Mouse (Mus musculus): Measurements from ENCODE around the gene Lcn12. TPM values are rescaled to one million over a fixed set of nuclear protein-coding genes. Genes with fewer than 3 reads are reported as not detected.
A peak's percentile ranks its signal among the peaks of the same experiment; 100 is the strongest.

Gene Lcn12
- polyA plus RNA-seq, 1 experiment from 2014 or later, result not detected

GRCm38 (mm10) chr2:25467606-25468303, 26.0 kb downstream of the Lcn12 start:
- Histone ChIP-seq H3K4me1 (peaks cover 7% of the 10 kb centered on the region; the same call in 1 of the 2 replicates), H3K4me3 (no peak overlapping the region), H3K36me3 (no peaks in the 10 kb centered on the region), H3K9ac (no peak overlapping the region), H3K27me3 (replicated peaks) (no peaks in the 10 kb centered on the region), H3K9me3 (no peaks in the 10 kb centered on the region), H3K4me2 (replicated peaks) (no peak overlapping the region), H3K27ac (no peak overlapping the region)
- 79% methylated on average over 14 of the region's 14 CpGs for WGBS
- ATAC-seq (ENCODE audit: low FRiP score, low read depth), result no peak

- no peak overlapping the region for H3K9ac ChIP-seq
- ATAC-seq (ENCODE audit: low FRiP score, low read depth), result no peak
- H3K36me3 ChIP-seq, result no peaks in the 10 kb centered on the region
- no peak overlapping the region for H3K4me2 ChIP-seq (replicated peaks)
- 59% methylated on average over 10 of the region's 10 CpGs for WGBS
- H3K4me3 ChIP-seq, result no peak overlapping the region
- H3K27me3 ChIP-seq (replicated peaks), result no peaks in the 10 kb centered on the region
- no peaks in the 10 kb centered on the region for H3K9me3 ChIP-seq
- H3K4me1 ChIP-seq, result peaks cover 11% of the 10 kb centered on the region; the same call in 1 of the 2 replicates
- no peak overlapping the region for H3K27ac ChIP-seq
Observed at GRCm38 (mm10) chr2:25465816-25466635, 27.7 kb downstream of the Lcn12 start.

- ATAC-seq (ENCODE audit: low FRiP score, low read depth), result no peak
- H3K36me3 ChIP-seq, result no peaks in the 10 kb centered on the region
- no peaks in the 10 kb centered on the region for H3K9me3 ChIP-seq
- no peaks in the 10 kb centered on the region for H3K27me3 ChIP-seq (replicated peaks)
- WGBS, result 87% methylated on average over 2 of the region's 2 CpGs
- no peak overlapping the region for H3K4me2 ChIP-seq (replicated peaks)
- H3K9ac ChIP-seq, result no peak overlapping the region
- H3K27ac ChIP-seq, result no peak overlapping the region
- peaks cover 14% of the 10 kb centered on the region for H3K4me1 ChIP-seq
- no peak overlapping the region for H3K4me3 ChIP-seq
Observed at GRCm38 (mm10) chr2:25465256-25465655, 28.5 kb downstream of the Lcn12 start.

GRCm38 (mm10) chr2:25463630-25464029, 30.1 kb downstream of the Lcn12 start:
- no peak for ATAC-seq (ENCODE audit: low FRiP score, low read depth)
- H3K9ac ChIP-seq, result no peak overlapping the region
- no peaks in the 10 kb centered on the region for H3K27me3 ChIP-seq (replicated peaks)
- H3K27ac ChIP-seq, result no peak overlapping the region
- peaks cover 8% of the 10 kb centered on the region for H3K36me3 ChIP-seq
- 86% methylated on average over 3 of the region's 3 CpGs for WGBS
- H3K4me1 ChIP-seq, result peaks cover 24% of the 10 kb centered on the region
- H3K4me3 ChIP-seq, result no peak overlapping the region
- H3K9me3 ChIP-seq, result no peaks in the 10 kb centered on the region
- H3K4me2 ChIP-seq (replicated peaks), result no peak overlapping the region

GRCm38 (mm10) chr2:25461407-25461806, 32.3 kb downstream of the Lcn12 start:
- no peaks in the 10 kb centered on the region for H3K27me3 ChIP-seq (replicated peaks)
- no peak overlapping the region; the same call in 1 of the 2 replicates for H3K9ac ChIP-seq
- H3K27ac ChIP-seq, result no peak overlapping the region
- H3K4me3 ChIP-seq, result peak overlapping the region; percentile 57
- WGBS, result 30% methylated on average over 3 of the region's 3 CpGs
- peak overlapping the region; percentile 85 for H3K4me2 ChIP-seq (replicated peaks)
- peak; percentile 8 for ATAC-seq (ENCODE audit: low FRiP score, low read depth)
- H3K9me3 ChIP-seq, result no peaks in the 10 kb centered on the region
- peaks cover 16% of the 10 kb centered on the region for H3K36me3 ChIP-seq
- peaks cover 24% of the 10 kb centered on the region for H3K4me1 ChIP-seq

- Histone ChIP-seq H3K27ac (peak within 1 kb of the TSS; percentile 79), H3K4me3 (peak within 1 kb of the TSS; percentile 57), H3K36me3 (peaks cover 16% of the 10 kb centered on the region), H3K4me2 (replicated peaks) (peak within 1 kb of the TSS; percentile 85), H3K27me3 (replicated peaks) (no peaks in the 10 kb centered on the region), H3K9ac (peak within 1 kb of the TSS; percentile 66), H3K4me1 (peaks cover 24% of the 10 kb centered on the region), H3K9me3 (no peaks in the 10 kb centered on the region)
- under 1% methylated on average over 48 of the region's 48 CpGs for WGBS
- ATAC-seq (ENCODE audit: low FRiP score, low read depth), result peak; percentile 92
Observed at GRCm38 (mm10) chr2:25460551-25461309, 33.0 kb downstream of the Lcn12 start, which contains the start of gene Paxx. Gene Paxx, minus strand, starts transcription at chr2:25461094.

GRCm38 (mm10) chr2:25460135-25460534, 33.6 kb downstream of the Lcn12 start:
- H3K27me3 ChIP-seq (replicated peaks), result no peaks in the 10 kb centered on the region
- WGBS, result 35% methylated on average over 5 of the region's 5 CpGs
- peak overlapping the region; percentile 66 for H3K9ac ChIP-seq
- H3K4me2 ChIP-seq (replicated peaks), result peak overlapping the region; percentile 85
- no peaks in the 10 kb centered on the region for H3K9me3 ChIP-seq
- H3K4me3 ChIP-seq, result peak overlapping the region; percentile 57
- peak overlapping the region; percentile 79 for H3K27ac ChIP-seq
- H3K4me1 ChIP-seq, result peaks cover 24% of the 10 kb centered on the region
- H3K36me3 ChIP-seq, result peaks cover 16% of the 10 kb centered on the region
- ATAC-seq (ENCODE audit: low FRiP score, low read depth), result peak; percentile 18; the same call in 1 of the 2 replicates

GRCm38 (mm10) chr2:25458911-25459310, 34.8 kb downstream of the Lcn12 start:
- H3K27me3 ChIP-seq (replicated peaks), result no peaks in the 10 kb centered on the region
- no peaks in the 10 kb centered on the region for H3K9me3 ChIP-seq
- H3K9ac ChIP-seq, result no peak overlapping the region
- H3K4me3 ChIP-seq, result no peak overlapping the region
- peaks cover 16% of the 10 kb centered on the region for H3K36me3 ChIP-seq
- no peak overlapping the region for H3K27ac ChIP-seq
- H3K4me1 ChIP-seq, result peaks cover 24% of the 10 kb centered on the region
- 88% methylated on average over 5 of the region's 5 CpGs for WGBS
- peak overlapping the region; percentile 85; the same call in 1 of the 2 replicates for H3K4me2 ChIP-seq (replicated peaks)
- no peak for ATAC-seq (ENCODE audit: low FRiP score, low read depth)

- Histone ChIP-seq H3K4me2 (replicated peaks) (no peak overlapping the region), H3K4me3 (no peak overlapping the region), H3K9me3 (no peaks in the 10 kb centered on the region), H3K36me3 (peaks cover 16% of the 10 kb centered on the region), H3K4me1 (peaks cover 24% of the 10 kb centered on the region), H3K27me3 (replicated peaks) (no peaks in the 10 kb centered on the region), H3K9ac (no peak overlapping the region), H3K27ac (no peak overlapping the region)
- whole genome bisulfite sequencing, result 87% methylated on average over 9 of the region's 9 CpGs
- no peak for ATAC-seq (ENCODE audit: low FRiP score, low read depth)
Observed at GRCm38 (mm10) chr2:25457022-25457896, 36.5 kb downstream of the Lcn12 start.

GRCm38 (mm10) chr2:25456205-25456953, 37.3 kb downstream of the Lcn12 start, which contains the start of gene Clic3:
Gene Clic3, plus strand, starts transcription at chr2:25456838.
- Histone ChIP-seq H3K4me2 (replicated peaks) (no peak within 1 kb of the TSS), H3K4me1 (peaks cover 23% of the 10 kb centered on the region), H3K4me3 (no peak within 1 kb of the TSS), H3K9me3 (no peaks in the 10 kb centered on the region), H3K27me3 (replicated peaks) (no peaks in the 10 kb centered on the region), H3K27ac (no peak within 1 kb of the TSS), H3K9ac (no peak within 1 kb of the TSS), H3K36me3 (peaks cover 16% of the 10 kb centered on the region)
- WGBS, result 70% methylated on average over 14 of the region's 14 CpGs
- ATAC-seq (ENCODE audit: low FRiP score, low read depth), result no peak

- no peaks in the 10 kb centered on the region for H3K9me3 ChIP-seq
- no peaks in the 10 kb centered on the region for H3K27me3 ChIP-seq (replicated peaks)
- no peak overlapping the region for H3K27ac ChIP-seq
- H3K4me1 ChIP-seq, result no peaks in the 10 kb centered on the region
- H3K4me2 ChIP-seq (replicated peaks), result no peak overlapping the region
- ATAC-seq (ENCODE audit: low FRiP score, low read depth), result no peak
- no peak overlapping the region for H3K4me3 ChIP-seq
- no peak overlapping the region for H3K9ac ChIP-seq
- peaks cover under 1% of the 10 kb centered on the region; the same call in 1 of the 2 replicates for H3K36me3 ChIP-seq
- 28% methylated on average over 1 of the region's 1 CpGs for WGBS
Observed at GRCm38 (mm10) chr2:25452951-25453350, 40.8 kb downstream of the Lcn12 start.

Measured in neural tube, embryonic 12.5 days (tissue).